Mouse (Mus musculus): ENCODE measurements at regions not wholly inside any gene's neighbourhood (a gene's known extent, or its start where the extent isn't known, plus 50 kb on each side); places are given as distances from the start of the nearest gene placed in this dataset.

- DNase-seq (ENCODE audit: inconsistent age in 2 of 2, low spot score in 1 of 2): no peak
Measured at GRCm38 (mm10) chr16:7895786-7896185, 529.1 kb downstream of the Tmem114 start.

- no peak for DNase-seq (ENCODE audit: inconsistent age in 2 of 2, low spot score in 1 of 2)
Measured at GRCm38 (mm10) chr16:7892799-7893198, 532.1 kb downstream of the Tmem114 start.

- DNase-seq (ENCODE audit: inconsistent age in 2 of 2, low spot score in 1 of 2): no peak
Measured at GRCm38 (mm10) chr16:7863406-7863805, 561.5 kb downstream of the Tmem114 start.

GRCm38 (mm10) chr16:7839139-7839538 lies 585.8 kb downstream of the Tmem114 start:
- DNase-seq (ENCODE audit: inconsistent age in 2 of 2, low spot score in 1 of 2): no peak

GRCm38 (mm10) chr16:7831142-7831541 lies 593.8 kb downstream of the Tmem114 start:
- no peak for DNase-seq (ENCODE audit: inconsistent age in 2 of 2, low spot score in 1 of 2)

- no peak for DNase-seq (ENCODE audit: inconsistent age in 2 of 2, low spot score in 1 of 2)
Measured at GRCm38 (mm10) chr16:7829939-7830650, 594.8 kb downstream of the Tmem114 start.

GRCm38 (mm10) chr16:7801161-7801560 lies 623.8 kb downstream of the Tmem114 start:
- DNase-seq (ENCODE audit: inconsistent age in 2 of 2, low spot score in 1 of 2): no peak

- no peak for DNase-seq (ENCODE audit: inconsistent age in 2 of 2, low spot score in 1 of 2)
Measured at GRCm38 (mm10) chr16:7797176-7797786, 627.7 kb downstream of the Tmem114 start.

GRCm38 (mm10) chr16:7795561-7795960 lies 629.4 kb downstream of the Tmem114 start:
- DNase-seq (ENCODE audit: inconsistent age in 2 of 2, low spot score in 1 of 2): no peak

- no peak for DNase-seq (ENCODE audit: inconsistent age in 2 of 2, low spot score in 1 of 2)
Measured at GRCm38 (mm10) chr16:7792521-7792920, 632.4 kb downstream of the Tmem114 start.

- DNase-seq (ENCODE audit: inconsistent age in 2 of 2, low spot score in 1 of 2): no peak
Measured at GRCm38 (mm10) chr16:7790260-7790659, 634.7 kb downstream of the Tmem114 start.

- no peak for DNase-seq (ENCODE audit: inconsistent age in 2 of 2, low spot score in 1 of 2)
Measured at GRCm38 (mm10) chr16:7788209-7788608, 636.7 kb downstream of the Tmem114 start.

GRCm38 (mm10) chr16:7781506-7781905 lies 643.4 kb downstream of the Tmem114 start:
- DNase-seq (ENCODE audit: inconsistent age in 2 of 2, low spot score in 1 of 2): no peak

GRCm38 (mm10) chr16:7775635-7776034 lies 649.3 kb downstream of the Tmem114 start:
- DNase-seq (ENCODE audit: inconsistent age in 2 of 2, low spot score in 1 of 2): no peak

GRCm38 (mm10) chr16:7768433-7768832 lies 656.5 kb downstream of the Tmem114 start:
- DNase-seq (ENCODE audit: inconsistent age in 2 of 2, low spot score in 1 of 2): no peak

- no peak for DNase-seq (ENCODE audit: inconsistent age in 2 of 2, low spot score in 1 of 2)
Measured at GRCm38 (mm10) chr16:7767691-7768090, 657.2 kb downstream of the Tmem114 start.

- no peak for DNase-seq (ENCODE audit: inconsistent age in 2 of 2, low spot score in 1 of 2)
Measured at GRCm38 (mm10) chr16:7764383-7764782, 660.6 kb downstream of the Tmem114 start.

GRCm38 (mm10) chr16:7728186-7728585 lies 696.8 kb downstream of the Tmem114 start:
- peak; percentile 8 to 59 for DNase-seq (ENCODE audit: inconsistent age in 2 of 2, low spot score in 1 of 2)

- DNase-seq (ENCODE audit: inconsistent age in 2 of 2, low spot score in 1 of 2): no peak
Measured at GRCm38 (mm10) chr16:7725225-7725624, 699.7 kb downstream of the Tmem114 start.

- peak in 1 of 2 experiments; percentile 28 for DNase-seq (ENCODE audit: inconsistent age in 2 of 2, low spot score in 1 of 2)
Measured at GRCm38 (mm10) chr16:7701471-7701870, 723.5 kb downstream of the Tmem114 start.

- peak in 1 of 2 experiments; percentile 27 for DNase-seq (ENCODE audit: inconsistent age in 2 of 2, low spot score in 1 of 2)
Measured at GRCm38 (mm10) chr16:7685484-7685883, 739.5 kb downstream of the Tmem114 start.

- DNase-seq (ENCODE audit: inconsistent age in 2 of 2, low spot score in 1 of 2): no peak
Measured at GRCm38 (mm10) chr16:7666096-7666495, 758.8 kb downstream of the Tmem114 start.

GRCm38 (mm10) chr16:7658133-7658532 lies 766.8 kb downstream of the Tmem114 start:
- no peak for DNase-seq (ENCODE audit: inconsistent age in 2 of 2, low spot score in 1 of 2)
